Mouse (Mus musculus): ENCODE results near the gene Lamc1. TPM values are rescaled to one million over a fixed set of nuclear protein-coding genes. Genes with fewer than 3 reads are reported as not detected.
"Not testable (repeated sequence)": the region's sequence is repeated elsewhere in the genome, so short reads cannot be mapped to it uniquely, and the experiment has no call there.

Lamc1 gene
- total RNA-seq, 2 experiments from 2014 or later, result 217 to 268 TPM

GRCm38 (mm10) chr1:153308179-153308914, 24.2 kb downstream of the Lamc1 start:
- DNase-seq, result peak; percentile 54
- intact Hi-C loops (cut with DNase I; ENCODE audit: low total_unique reads), result no loop called here

GRCm38 (mm10) chr1:153307509-153308178, 24.9 kb downstream of the Lamc1 start:
- no peak for DNase-seq

GRCm38 (mm10) chr1:153305728-153306127, 26.9 kb downstream of the Lamc1 start:
- DNase-seq; intact Hi-C loops (cut with DNase I; ENCODE audit: low total_unique reads): not testable (repeated sequence)

More at GRCm38 (mm10) chr1:153307509-153308178, 24.9 kb downstream of the Lamc1 start:
- intact Hi-C loops (cut with DNase I; ENCODE audit: low total_unique reads), result no loop called here

- intact Hi-C loops (cut with DNase I; ENCODE audit: low total_unique reads); DNase-seq: not testable (repeated sequence)
Observed at GRCm38 (mm10) chr1:153305249-153305648, 27.3 kb downstream of the Lamc1 start.

- DNase-seq; intact Hi-C loops (cut with DNase I; ENCODE audit: low total_unique reads): not testable (repeated sequence)
Observed at GRCm38 (mm10) chr1:153299436-153299835, 33.1 kb downstream of the Lamc1 start.

GRCm38 (mm10) chr1:153297774-153298363, 34.7 kb downstream of the Lamc1 start:
- intact Hi-C loops (cut with DNase I; ENCODE audit: low total_unique reads); DNase-seq: not testable (repeated sequence)

GRCm38 (mm10) chr1:153296035-153296434, 36.6 kb downstream of the Lamc1 start:
- intact Hi-C loops (cut with DNase I; ENCODE audit: low total_unique reads), result no loop called here
- DNase-seq, result no peak

GRCm38 (mm10) chr1:153292892-153293291, 39.7 kb downstream of the Lamc1 start:
- no peak for DNase-seq
- intact Hi-C loops (cut with DNase I; ENCODE audit: low total_unique reads), result no loop called here

- intact Hi-C loops (cut with DNase I; ENCODE audit: low total_unique reads), result no loop called here
- no peak for DNase-seq
Observed at GRCm38 (mm10) chr1:153292202-153292601, 40.4 kb downstream of the Lamc1 start.

- no peak for DNase-seq
Observed at GRCm38 (mm10) chr1:153291416-153291815, 41.2 kb downstream of the Lamc1 start.

GRCm38 (mm10) chr1:153288010-153288409, 44.6 kb downstream of the Lamc1 start:
- DNase-seq, result no peak
- intact Hi-C loops (cut with DNase I; ENCODE audit: low total_unique reads), result no loop called here

More at GRCm38 (mm10) chr1:153291416-153291815, 41.2 kb downstream of the Lamc1 start:
- intact Hi-C loops (cut with DNase I; ENCODE audit: low total_unique reads), result no loop called here

- DNase-seq, result no peak
- intact Hi-C loops (cut with DNase I; ENCODE audit: low total_unique reads), result no loop called here
Observed at GRCm38 (mm10) chr1:153287443-153287842, 45.1 kb downstream of the Lamc1 start.

- DNase-seq, result no peak
- intact Hi-C loops (cut with DNase I; ENCODE audit: low total_unique reads), result no loop called here
Observed at GRCm38 (mm10) chr1:153286216-153286615, 46.4 kb downstream of the Lamc1 start.

GRCm38 (mm10) chr1:153285188-153285587, 47.4 kb downstream of the Lamc1 start:
- no peak for DNase-seq
- intact Hi-C loops (cut with DNase I; ENCODE audit: low total_unique reads), result no loop called here

- intact Hi-C loops (cut with DNase I; ENCODE audit: low total_unique reads), result no loop called here
- DNase-seq, result no peak
Observed at GRCm38 (mm10) chr1:153282342-153282975, 50.1 kb downstream of the Lamc1 start.

- DNase-seq, result no peak
- intact Hi-C loops (cut with DNase I; ENCODE audit: low total_unique reads), result no loop called here
Observed at GRCm38 (mm10) chr1:153281483-153281882, 51.1 kb downstream of the Lamc1 start.

- DNase-seq, result peak; percentile 42
- intact Hi-C loops (cut with DNase I; ENCODE audit: low total_unique reads), result no loop called here
Observed at GRCm38 (mm10) chr1:153280411-153280810, 52.2 kb downstream of the Lamc1 start.

GRCm38 (mm10) chr1:153278028-153278613, 54.5 kb downstream of the Lamc1 start:
- no peak for DNase-seq
- intact Hi-C loops (cut with DNase I; ENCODE audit: low total_unique reads), result no loop called here

GRCm38 (mm10) chr1:153275466-153275865, 57.1 kb downstream of the Lamc1 start:
- intact Hi-C loops (cut with DNase I; ENCODE audit: low total_unique reads), result no loop called here
- DNase-seq, result no peak

- no peak for DNase-seq
- intact Hi-C loops (cut with DNase I; ENCODE audit: low total_unique reads), result no loop called here
Observed at GRCm38 (mm10) chr1:153274611-153275010, 58.0 kb downstream of the Lamc1 start.
